Mouse (Mus musculus): ENCODE measurements around the gene Zfp786. TPM values are rescaled to one million over a fixed set of nuclear protein-coding genes. Genes with fewer than 3 reads are reported as not detected.
"Not testable (repeated sequence)": the region's sequence is repeated elsewhere in the genome, so short reads cannot be mapped to it uniquely, and the experiment has no call there.

The Zfp786 gene
- polyA plus RNA-seq, 1 experiment, result 0.26 TPM

DNA sequence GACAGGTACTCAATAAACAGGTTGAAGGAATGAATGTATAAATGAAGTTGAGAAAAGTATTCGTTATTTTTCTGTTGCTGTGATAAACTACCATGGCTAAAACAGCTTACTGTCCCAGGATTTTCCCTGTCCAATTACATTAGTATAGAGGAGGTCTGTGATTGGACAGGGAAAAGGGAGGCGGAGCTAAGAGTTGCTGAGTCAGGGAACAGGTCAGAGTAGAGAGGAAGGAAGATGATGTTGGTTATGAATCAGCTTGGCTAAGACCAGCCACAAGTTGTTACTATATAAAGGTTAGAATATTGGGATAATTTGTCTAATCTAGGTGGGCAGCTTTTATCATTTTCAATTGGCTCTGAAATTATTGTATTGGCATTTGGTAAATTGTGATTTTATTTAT, 39.9 kb downstream of the Zfp786 start:
- H3K4me3 ChIP-seq (replicated peaks; ENCODE audit: extremely low read depth, low read depth, low read length), result no peak overlapping the region
- 30% methylated on average over 2 of the region's 2 CpGs for WGBS
- no peak for DNase-seq

DNA sequence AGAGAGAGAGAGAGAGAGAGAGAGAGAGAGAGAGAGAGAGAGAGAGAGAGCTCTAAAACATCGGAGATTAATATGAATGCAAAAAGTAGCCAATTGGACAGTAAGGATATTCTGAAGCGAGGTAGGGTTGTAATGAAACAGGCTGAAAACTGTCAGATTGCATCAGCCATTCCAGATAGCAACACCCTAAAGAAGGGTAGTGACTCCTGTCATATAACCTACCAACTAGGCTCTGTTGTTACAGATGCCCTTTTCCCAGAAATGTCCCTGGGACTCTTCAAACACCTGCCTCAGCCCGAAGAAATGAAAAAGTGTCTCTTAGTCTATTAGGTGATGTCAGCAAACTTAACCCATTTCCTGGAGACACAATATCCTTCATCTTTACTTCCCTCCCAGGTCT, 41.8 kb downstream of the Zfp786 start:
- whole genome bisulfite sequencing, result 10% methylated on average over 3 of the region's 3 CpGs
- TF ChIP-seq CTCF (IDR thresholded peaks at IDR 0.05; ENCODE audit: insufficient read depth, low read length), result no peak
- no peak for TF ChIP-seq POLR2A (IDR thresholded peaks at IDR 0.05; ENCODE audit: borderline replicate concordance, extremely low read depth, low read depth, low read length)
- DNase-seq, result no peak
- Histone ChIP-seq H3K4me1 (ENCODE audit: control insufficient read depth, insufficient read depth, low read length) (peaks cover 3% of the 10 kb centered on the region), H3K4me3 (replicated peaks; ENCODE audit: extremely low read depth, low read depth, low read length) (peak overlapping the region; percentile 48)

More for the DNA sequence above, 39.9 kb downstream of the Zfp786 start:
- H3K4me1 ChIP-seq (ENCODE audit: control insufficient read depth, insufficient read depth, low read length), result peaks cover 3% of the 10 kb centered on the region
- no peak for TF ChIP-seq POLR2A (IDR thresholded peaks at IDR 0.05; ENCODE audit: borderline replicate concordance, extremely low read depth, low read depth, low read length)
- TF ChIP-seq CTCF (IDR thresholded peaks at IDR 0.05; ENCODE audit: insufficient read depth, low read length), result no peak

DNA sequence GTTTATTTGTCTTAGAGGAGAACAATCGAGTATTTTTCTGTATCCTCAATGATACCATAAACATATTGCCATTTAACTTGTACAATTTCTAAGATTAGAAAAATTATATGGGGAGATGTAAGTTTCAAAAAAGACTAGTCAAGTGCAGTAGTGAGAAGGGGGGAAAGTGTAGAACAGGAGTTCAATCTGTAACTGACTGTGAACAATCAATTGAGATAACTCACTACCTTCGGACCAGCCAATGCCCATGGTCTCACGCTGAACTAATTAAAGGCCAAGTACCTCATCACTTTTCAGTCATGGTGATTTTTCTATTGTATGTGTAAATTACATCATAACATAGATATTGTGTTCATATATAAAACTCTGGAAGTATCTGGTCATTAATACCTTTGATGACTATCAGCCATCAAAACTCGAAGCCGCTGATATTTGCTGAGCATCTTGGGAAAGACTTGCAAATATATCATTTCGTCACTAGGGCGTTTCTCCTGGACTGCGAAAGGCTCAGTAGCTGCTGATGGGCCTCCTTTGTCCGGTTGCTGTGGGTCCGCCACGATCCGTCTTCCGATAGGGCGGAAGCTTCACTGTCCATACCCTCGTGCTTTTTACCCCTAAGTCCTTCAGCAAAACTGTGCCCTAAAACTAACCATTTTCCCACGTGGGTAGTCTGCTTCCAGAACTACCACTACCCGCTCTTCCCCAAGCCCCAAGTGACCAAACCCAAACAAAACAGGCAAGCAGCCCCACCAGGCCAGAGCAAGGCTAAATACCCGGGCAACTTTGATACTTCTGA, 42.5 kb downstream of the Zfp786 start:
- WGBS, result under 1% methylated on average over 18 of the region's 18 CpGs
- H3K4me1 ChIP-seq (ENCODE audit: control insufficient read depth, insufficient read depth, low read length), result peaks cover 3% of the 10 kb centered on the region
- TF ChIP-seq POLR2A (IDR thresholded peaks at IDR 0.05; ENCODE audit: borderline replicate concordance, extremely low read depth, low read depth, low read length) (peak; percentile 99), CTCF (IDR thresholded peaks at IDR 0.05; ENCODE audit: insufficient read depth, low read length) (no peak)
- peak overlapping the region; percentile 87 for H3K4me3 ChIP-seq (replicated peaks; ENCODE audit: extremely low read depth, low read depth, low read length)
- peak; percentile 80 for DNase-seq

DNA sequence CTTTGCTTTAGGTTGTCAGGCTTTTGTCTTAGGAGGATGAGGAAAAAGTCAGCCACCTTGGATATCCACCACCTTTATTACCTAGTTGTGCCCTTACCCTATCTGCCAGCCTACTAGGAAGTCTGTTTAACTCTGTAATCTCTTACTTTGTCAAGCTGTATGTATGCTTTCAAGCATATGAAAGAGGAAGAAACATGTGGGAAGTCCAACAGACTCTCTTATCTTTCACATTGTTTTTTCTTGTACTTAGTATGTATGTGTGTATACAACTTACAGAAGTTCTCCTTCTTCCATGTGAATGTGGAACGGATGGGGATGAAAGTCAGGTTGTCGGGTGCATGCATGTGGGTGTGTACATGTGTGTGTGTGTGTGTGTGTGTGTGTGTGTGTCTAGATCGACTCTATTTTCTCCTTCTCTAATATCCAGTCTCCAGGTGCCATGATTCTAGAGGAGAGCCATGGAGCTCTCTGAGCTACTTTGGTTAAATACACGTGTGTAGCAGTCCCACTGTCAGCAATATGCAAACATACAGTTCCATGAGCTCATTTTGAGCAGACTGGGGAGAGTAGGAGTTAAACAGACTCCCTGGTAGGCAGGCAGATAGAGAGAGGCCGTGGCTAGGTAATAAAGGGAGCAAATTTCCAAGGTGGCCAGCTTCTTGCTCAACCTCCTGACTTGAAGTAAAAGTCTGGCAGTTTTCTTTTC, 45.8 kb downstream of the Zfp786 start:
- TF ChIP-seq POLR2A (IDR thresholded peaks at IDR 0.05; ENCODE audit: borderline replicate concordance, extremely low read depth, low read depth, low read length) (no peak), CTCF (IDR thresholded peaks at IDR 0.05; ENCODE audit: insufficient read depth, low read length) (no peak)
- 70% methylated on average over 5 of the region's 5 CpGs for WGBS
- no peak overlapping the region for H3K4me3 ChIP-seq (replicated peaks; ENCODE audit: extremely low read depth, low read depth, low read length)
- no peak for DNase-seq
- peaks cover 6% of the 10 kb centered on the region for H3K4me1 ChIP-seq (ENCODE audit: control insufficient read depth, insufficient read depth, low read length)

DNA sequence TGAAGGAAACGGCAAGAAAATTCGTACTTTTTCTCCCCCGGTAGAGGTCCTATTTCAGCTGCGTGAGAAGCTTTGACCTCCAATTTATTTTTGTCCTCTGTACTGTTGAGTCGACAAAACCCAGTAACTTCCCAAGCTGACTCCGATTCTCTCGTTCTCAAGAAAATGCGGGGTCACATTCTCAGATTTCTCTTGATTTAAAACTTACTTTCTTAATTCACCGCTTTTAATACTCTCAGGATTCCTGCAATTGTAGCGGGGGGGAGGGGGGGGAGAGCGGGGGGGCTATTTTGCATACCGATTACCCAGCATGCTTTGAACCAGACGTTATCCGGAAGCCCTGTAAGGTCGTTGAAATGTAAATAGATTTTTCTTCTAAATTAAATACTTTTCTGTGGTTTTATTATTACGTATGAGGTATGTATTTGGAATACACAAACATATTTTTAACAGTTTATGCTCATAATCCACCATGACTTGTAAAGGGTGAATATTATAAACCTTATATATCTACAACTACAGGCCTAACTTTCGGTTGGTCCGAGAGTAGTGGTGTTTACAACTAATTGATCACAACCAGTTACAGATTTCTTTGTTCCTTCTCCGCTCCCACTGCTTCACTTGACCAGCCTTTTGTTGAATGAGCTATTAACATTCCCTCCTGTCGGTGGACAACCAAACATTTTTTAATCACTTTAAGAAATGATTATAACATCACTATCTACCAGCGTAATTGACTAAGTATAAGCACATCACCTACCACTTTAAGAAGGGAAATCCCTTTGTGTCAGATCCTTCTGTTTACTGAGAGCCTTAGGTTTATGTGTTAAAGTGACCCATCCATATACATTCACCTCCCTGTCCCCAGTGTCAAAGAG, 49.3 kb downstream of the Zfp786 start:
- DNase-seq, result no peak
- peaks cover 3% of the 10 kb centered on the region for H3K4me1 ChIP-seq (ENCODE audit: control insufficient read depth, insufficient read depth, low read length)
- TF ChIP-seq CTCF (IDR thresholded peaks at IDR 0.05; ENCODE audit: insufficient read depth, low read length), result no peak
- WGBS, result under 1% methylated on average over 21 of the region's 21 CpGs
- H3K4me3 ChIP-seq (replicated peaks; ENCODE audit: extremely low read depth, low read depth, low read length), result peak overlapping the region; percentile 58

DNA sequence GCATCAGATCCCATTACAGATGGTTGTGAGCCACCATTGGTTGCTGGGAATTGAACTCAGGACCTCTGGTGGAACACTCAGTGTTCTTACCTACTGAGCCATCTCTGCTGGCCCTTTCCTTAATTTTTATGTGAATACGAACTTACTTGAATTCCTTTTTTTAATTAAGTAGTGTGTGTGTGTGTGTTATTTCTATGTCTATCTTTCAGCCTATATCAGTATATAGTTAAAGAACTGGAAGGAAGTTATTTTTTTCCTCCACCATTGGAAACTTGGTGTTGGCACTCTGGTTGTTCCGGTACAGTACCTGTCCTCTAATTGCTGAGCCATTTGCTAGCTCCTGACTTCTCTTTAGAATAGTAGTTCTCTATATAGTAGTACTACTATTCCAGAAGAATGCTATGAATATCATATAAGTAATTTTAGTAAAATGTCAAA, 50.1 kb downstream of the Zfp786 start:
- H3K4me1 ChIP-seq (ENCODE audit: control insufficient read depth, insufficient read depth, low read length), result peaks cover 3% of the 10 kb centered on the region
- 2% methylated on average over 2 of the region's 2 CpGs for WGBS
- no peak for DNase-seq
- no peak for TF ChIP-seq CTCF (IDR thresholded peaks at IDR 0.05; ENCODE audit: insufficient read depth, low read length)
- no peak for TF ChIP-seq POLR2A (IDR thresholded peaks at IDR 0.05; ENCODE audit: borderline replicate concordance, extremely low read depth, low read depth, low read length)
- H3K4me3 ChIP-seq (replicated peaks; ENCODE audit: extremely low read depth, low read depth, low read length), result peak overlapping the region; percentile 58

DNA sequence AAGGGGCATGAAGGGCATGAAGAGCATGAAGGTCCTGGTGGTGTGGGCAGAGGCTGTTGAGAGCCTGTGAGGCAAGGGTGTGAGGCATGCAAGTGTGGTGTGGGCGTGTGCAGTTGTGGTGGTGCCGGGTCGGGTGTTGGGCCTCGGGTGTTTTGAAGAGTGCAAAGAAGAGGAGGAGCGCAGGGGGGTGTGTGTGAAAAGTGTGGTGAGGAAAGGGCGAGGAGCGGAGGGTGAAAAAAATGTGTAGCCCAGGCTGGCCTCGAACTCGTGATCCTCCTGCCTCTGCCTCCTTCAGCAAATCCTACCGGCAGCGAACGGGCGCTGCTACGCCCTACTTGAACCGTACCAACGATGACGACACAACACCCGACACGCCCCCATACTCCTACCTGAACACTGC, 58.9 kb downstream of the Zfp786 start:
- not testable (repeated sequence) for H3K4me3 ChIP-seq (replicated peaks; ENCODE audit: extremely low read depth, low read depth, low read length); H3K4me1 ChIP-seq (ENCODE audit: control insufficient read depth, insufficient read depth, low read length)
- DNase-seq, result peak; percentile 5
- 36% methylated on average over 8 of the region's 19 CpGs for WGBS

DNA sequence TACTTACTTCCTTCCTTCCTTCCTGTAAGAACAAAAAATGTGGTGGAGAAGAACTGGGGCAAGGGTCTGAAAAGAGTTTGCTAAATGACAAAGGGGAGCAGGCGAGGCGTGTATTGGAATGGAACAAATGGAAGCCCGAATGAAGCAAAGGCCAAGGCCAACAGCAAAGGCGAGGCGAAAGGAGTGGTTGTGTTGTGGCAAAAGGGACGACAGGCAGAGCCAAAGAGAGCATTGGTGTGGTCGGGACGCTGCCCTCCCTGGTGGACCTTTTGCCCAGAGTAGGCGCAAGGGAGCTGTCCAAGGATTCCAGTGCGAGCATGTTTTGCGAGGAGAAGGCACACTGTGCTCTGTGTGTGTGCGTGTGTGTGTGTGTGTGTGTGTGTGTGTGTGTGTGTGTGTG, 59.6 kb downstream of the Zfp786 start:
- not testable (repeated sequence) for H3K4me3 ChIP-seq (replicated peaks; ENCODE audit: extremely low read depth, low read depth, low read length); H3K4me1 ChIP-seq (ENCODE audit: control insufficient read depth, insufficient read depth, low read length)
- DNase-seq, result peak; percentile 2
- WGBS, result 88% methylated on average over 12 of the region's 12 CpGs

DNA sequence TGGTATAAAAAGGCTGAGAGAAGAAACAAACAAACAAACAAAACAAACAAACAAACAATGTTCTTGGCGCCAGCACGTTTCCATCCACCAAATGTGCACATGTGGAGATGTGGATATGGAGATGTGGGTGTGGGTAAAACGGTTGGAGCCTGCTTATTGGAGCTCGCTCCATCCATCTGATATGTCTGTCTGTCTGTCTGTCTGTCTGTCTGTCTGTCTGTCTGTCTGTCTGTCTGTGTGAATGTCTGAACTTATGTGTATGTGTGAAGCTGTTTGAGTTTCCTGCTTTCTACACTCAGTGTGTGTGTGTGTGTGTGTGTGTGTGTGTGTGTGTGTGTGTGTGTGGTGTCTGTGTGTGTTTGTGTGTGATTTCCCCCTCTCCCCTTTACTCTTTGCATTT, 60.8 kb downstream of the Zfp786 start:
- not testable (repeated sequence) for H3K4me3 ChIP-seq (replicated peaks; ENCODE audit: extremely low read depth, low read depth, low read length); H3K4me1 ChIP-seq (ENCODE audit: control insufficient read depth, insufficient read depth, low read length)
- WGBS, result 82% methylated on average over 4 of the region's 4 CpGs
- DNase-seq, result peak; percentile 3

Other genes with a start within 250 kb of the Zfp786 start
- gene Ezh2, start 235.5 kb downstream of the Zfp786 start, polyA plus RNA-seq (2012; rRNA removed), result 2.6 and 4.9 TPM in 2 replicates
- gene Pdia4, start 17.4 kb downstream of the Zfp786 start, polyA plus RNA-seq (2012; rRNA removed), result 24.6 and 40.1 TPM in 2 replicates
- 8.8 and 8.9 TPM in 2 replicates for gene Zfp398, start 4.8 kb upstream of the Zfp786 start, polyA plus RNA-seq (2012; rRNA removed)
- gene Zfp282, start 46.3 kb upstream of the Zfp786 start, polyA plus RNA-seq (2012; rRNA removed), result 7.6 and 8.1 TPM in 2 replicates
- gene Zfp212, start 89.6 kb upstream of the Zfp786 start, polyA plus RNA-seq (2012; rRNA removed), result 11.6 and 12.1 TPM in 2 replicates
- gene Zfp956, start 122.5 kb upstream of the Zfp786 start, polyA plus RNA-seq (2012; rRNA removed), result 8.9 and 9.4 TPM in 2 replicates
- 19.7 and 20.6 TPM in 2 replicates for gene Zfp777, start 218.0 kb upstream of the Zfp786 start, polyA plus RNA-seq (2012; rRNA removed)